Mouse (Mus musculus) retina, adult 2 months (tissue): ENCODE results near the gene Vapa.

ENCODE experiments used
- DNase-seq: peaks from one replicate; pipeline ENCODE4 v3.0.0-alpha.2; 2012; ENCODE audit warnings: low read depth, low spot score

The Vapa gene

DNA sequence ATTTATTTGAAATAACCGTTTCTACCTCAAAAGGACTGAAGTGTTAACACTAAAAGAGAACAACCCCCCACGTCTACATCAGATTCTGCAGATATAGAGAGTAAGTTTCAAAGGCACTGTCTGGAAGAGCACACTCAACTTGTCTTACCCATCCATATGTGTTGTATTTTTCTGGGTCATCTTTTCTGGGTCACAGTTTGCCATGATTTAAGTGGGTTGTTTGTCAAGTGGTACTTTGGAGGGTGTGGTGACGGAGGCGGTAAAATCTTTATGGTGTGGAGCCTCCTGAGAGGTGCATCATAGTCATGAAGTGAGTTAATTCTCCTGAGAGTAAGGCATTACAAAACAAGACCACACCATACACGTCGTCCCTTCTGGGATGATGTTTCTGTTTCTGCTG, 12.2 kb upstream of the Vapa start:
- no peak for DNase-seq

DNA sequence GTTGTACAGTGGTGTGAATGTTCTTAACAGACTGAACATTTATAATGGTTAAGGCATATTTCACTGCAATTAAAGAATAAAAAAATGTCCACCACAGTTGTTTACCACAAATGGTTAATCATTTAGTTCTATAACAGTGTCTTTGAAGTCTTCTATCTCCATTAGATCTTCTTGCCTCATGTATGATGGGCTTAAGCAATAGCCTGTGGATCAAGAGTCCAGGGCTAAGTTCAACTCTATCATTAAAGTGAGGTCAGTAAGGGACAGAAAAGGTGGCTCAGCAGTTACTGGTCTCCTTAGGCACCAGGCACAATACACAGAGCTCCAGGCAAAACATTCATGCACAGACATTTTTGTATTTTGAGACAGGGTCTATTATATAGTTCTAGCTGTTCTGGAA, 9.8 kb upstream of the Vapa start:
- no peak for DNase-seq

- no peak for DNase-seq
Measured at GRCm38 (mm10) chr17:65618431-65618830, 5.1 kb upstream of the Vapa start.

GRCm38 (mm10) chr17:65615678-65616077, 2.3 kb upstream of the Vapa start:
- DNase-seq = no peak

DNA sequence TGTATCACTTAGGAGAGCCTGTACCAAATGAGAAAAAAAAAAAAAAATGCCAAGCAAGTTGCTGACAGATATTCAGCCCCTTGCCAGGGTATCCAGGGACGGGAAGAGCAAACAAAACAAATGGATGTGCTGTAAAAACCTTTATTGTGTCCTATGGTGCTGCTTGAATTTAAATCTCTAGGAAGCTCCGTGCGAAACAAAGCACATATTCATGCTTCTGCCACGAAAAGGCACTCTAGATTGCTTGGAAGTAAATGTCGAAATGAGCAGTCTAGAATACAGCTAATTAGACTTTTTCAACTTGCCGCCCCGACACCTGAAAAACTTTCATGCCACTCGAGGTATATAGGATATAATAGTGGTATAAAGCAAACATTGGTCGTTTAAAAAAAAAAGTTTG, 1.1 kb upstream of the Vapa start:
- DNase-seq = no peak

- DNase-seq = no peak
Measured at GRCm38 (mm10) chr17:65613142-65613462, 253 bp downstream of the Vapa start.

DNA sequence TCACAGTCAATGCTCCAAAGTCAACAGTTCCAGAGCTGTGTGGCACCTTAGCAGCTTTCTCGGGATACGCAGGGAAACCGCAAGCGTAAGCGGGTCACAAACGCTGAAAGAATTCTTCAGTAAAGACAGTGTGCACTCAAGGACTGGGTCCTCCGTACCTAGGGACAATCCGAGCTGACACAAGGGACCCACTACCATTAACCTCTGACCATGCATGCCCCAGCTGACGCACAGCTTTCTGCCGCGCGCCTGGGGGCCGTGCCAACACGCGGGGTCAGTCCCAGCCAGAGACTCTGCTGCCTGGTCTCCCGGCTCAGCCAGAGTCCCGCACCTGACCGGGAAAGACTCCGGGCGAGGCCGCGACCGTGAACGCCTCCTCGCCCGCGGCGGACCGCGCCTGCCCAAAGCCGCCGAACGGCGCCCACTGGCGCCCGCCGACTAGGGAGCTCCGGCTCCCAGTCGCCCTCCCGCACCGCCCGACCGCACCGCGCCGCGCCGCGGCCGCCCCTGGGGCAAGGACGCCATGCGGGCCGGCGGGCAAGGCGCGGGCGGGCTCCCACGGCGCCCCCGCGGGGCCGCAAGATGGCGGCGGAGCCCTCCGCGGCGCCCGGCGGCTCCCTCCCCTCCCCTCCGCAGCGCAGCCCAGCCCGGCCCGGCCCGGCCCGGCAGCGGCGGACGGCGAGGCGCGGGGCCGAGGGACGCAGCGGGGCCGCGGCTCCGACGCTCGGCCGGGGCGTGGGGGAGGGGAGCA, 789 bp downstream of the Vapa start:
- no peak for DNase-seq

- DNase-seq = no peak
Measured at GRCm38 (mm10) chr17:65611721-65612120, 1.6 kb downstream of the Vapa start.

- DNase-seq = no peak
Measured at GRCm38 (mm10) chr17:65608743-65609142, 4.6 kb downstream of the Vapa start.

DNA sequence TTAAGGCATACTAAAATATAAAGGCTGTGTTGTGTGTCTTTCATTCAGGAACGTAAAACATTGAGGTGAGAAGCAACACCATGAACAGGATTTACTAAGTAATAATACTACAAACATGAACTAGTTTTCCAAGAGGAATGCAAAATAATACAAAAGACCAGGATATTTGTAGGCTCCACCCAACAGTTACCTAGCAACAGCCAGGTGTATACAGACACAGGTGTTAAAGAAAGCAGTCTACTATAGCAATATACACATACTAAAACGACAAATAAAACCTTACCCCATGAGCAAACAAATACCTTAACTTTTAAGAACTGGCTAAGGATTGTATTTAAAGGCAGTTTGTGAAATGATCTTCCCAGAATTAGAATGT, 5.1 kb downstream of the Vapa start:
- no peak for DNase-seq

DNA sequence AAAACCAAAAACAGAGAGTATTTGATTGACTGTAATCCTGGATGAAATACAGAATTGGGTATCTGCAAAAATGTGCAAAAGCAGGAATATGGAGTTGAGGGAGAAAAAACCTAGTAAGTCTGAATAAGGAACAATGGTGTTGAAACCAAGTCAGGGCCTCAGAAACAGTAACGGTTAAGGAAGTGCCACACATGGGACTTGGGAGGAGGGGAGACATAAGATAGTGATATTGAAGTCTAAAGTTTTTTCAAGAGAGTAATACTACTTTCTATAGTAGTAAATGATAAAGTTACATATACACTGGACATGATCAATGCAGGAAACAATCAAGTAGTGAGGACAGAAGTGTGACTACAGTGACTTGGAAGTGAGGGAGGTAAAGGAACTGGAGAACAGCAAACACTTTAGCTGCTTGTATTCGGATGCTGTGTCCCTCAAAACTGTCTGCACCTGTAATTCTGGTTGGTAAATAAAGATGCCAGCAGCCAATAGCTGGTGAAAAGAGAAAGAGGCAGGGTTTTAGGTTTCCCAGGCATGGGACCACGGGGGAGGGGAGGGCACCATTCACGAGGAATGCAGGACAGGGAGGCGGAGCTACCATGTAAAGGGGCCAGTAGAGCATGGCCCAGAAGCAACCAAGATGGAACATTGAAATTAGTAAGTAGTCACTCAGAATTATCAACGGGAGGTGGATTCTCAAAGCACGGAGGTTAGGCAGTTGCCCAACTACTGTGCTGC, 5.6 kb downstream of the Vapa start:
- no peak for DNase-seq

GRCm38 (mm10) chr17:65606014-65606413, 7.3 kb downstream of the Vapa start:
- no peak for DNase-seq

DNA sequence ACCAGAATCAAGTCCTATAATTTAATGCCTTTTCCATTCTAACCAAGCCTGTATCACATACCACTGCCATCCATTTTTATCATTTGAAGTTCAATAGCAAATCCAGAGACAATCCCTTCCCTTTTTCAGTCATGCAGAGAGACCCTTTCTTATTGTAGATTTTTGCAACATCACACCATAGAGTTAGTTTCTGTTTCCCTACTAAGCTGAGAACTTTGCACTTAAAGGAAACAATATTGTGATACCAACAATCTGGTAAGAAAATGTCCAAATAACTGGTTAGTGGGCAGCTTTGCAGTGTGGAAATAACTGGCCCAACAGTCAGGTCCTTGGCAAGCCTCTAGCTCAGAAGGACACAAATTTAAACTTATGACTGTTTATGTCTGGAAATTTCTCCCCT, 8.5 kb downstream of the Vapa start:
- no peak for DNase-seq

DNA sequence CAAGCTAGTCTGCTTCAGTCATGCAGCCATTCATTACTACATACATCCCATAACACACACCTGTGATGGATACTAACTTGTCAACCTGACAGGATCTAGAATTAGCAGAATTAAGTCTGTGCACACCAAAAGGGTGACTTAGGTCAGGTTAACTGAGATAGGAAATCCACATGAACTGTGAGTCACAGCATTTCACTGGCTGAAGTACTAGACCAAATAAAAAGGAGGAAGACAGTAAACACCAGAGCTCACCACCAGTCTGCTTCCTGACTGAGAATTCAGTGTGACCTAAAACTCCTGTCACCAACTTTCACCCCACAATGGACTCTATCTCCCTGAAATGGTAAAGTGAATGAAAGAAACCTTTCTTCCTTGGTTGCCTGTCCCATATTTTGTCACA, 9.0 kb downstream of the Vapa start:
- DNase-seq = no peak

DNA sequence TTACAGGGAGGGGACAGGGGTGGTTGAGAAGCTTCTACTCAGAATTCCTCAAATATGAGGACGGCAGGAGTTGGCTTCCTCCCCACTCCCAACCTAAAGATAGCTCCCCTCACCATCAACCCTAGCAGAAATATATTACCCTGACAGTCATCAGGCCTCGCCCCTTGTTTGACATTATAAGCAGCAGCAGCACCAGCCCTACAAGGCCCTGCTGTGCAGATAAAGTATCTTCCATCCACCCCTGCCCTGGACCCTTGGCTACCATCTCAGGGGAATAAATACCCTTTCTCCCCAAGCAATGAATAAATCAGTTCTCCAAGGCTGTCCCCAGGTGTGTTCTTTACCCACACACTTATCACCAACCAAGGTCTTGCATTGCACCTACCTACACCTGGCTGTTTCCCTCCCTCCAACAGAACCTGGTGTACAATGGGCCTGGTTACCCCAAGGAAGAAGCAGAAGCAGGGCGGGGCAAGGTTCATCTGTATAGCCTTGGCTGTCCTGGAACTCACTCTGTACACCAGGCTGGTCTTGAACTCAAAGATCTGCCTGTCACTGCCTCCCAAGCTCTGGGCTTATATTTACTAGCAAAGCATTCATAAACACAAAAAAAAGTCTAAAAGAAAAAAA, 15.4 kb downstream of the Vapa start:
- DNase-seq = no peak

GRCm38 (mm10) chr17:65594687-65595086, 18.7 kb downstream of the Vapa start:
- no peak for DNase-seq

DNA sequence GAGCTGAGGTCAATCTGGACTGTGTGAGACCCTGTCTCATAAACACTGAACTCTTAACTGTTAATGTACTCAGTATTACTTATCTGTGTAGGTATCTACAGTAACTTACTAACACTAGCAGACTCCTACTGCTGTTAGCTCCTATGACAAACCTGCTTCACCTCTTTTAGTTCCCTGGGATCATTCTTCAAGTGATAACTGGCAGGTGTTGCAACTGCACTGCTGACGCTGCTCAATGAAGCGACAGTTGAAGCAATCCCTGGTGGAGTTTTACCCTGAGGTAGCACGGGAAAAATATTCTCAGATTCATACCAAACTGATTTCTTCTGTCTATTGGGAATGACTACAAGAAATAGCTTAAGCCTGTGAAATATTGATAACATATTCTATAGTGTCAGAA, 26.5 kb downstream of the Vapa start:
- DNase-seq = no peak

DNA sequence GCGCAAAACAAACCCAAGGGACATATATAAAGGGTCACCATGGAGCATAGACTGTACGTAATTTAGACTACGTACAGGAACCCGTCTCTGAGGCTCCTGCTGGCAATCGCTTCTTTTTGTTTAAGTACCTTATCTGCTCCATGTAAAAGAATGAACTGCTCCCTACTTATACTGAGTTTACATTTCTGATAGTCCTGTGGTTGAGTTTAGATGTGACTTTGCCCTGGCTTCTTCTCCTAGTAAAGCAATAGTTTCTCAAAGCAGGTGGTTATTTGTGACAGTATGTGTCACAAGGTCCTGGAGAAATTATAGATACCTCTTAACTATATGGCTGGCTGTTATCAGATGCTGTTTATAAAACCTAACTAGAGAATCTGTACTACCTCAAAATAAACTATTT, 31.9 kb downstream of the Vapa start:
- DNase-seq = no peak

- DNase-seq = no peak
Measured at GRCm38 (mm10) chr17:65579766-65580165, 33.6 kb downstream of the Vapa start.

GRCm38 (mm10) chr17:65575339-65575738, 38.0 kb downstream of the Vapa start:
- DNase-seq = peak; percentile 16

DNA sequence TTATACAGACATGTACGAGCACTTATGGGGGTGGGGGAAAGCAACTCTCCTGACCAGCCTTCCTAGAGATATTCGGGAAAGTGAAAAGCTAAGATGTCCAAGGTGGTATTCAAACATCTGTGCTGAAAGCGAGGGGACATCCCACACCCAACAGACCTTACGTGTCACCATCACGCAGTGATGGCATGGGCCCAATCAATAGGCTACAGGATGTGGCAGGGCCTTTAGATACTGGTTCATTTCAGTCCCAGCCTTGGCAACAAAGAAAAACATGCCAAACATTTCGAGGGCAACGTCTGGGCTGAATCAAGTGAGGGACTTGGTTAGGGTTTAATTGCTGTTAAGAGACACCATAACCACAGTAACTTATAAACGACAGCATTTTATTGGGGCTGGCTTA, 38.5 kb downstream of the Vapa start:
- DNase-seq = no peak

- no peak for DNase-seq
Measured at GRCm38 (mm10) chr17:65571866-65572265, 41.5 kb downstream of the Vapa start.

DNA sequence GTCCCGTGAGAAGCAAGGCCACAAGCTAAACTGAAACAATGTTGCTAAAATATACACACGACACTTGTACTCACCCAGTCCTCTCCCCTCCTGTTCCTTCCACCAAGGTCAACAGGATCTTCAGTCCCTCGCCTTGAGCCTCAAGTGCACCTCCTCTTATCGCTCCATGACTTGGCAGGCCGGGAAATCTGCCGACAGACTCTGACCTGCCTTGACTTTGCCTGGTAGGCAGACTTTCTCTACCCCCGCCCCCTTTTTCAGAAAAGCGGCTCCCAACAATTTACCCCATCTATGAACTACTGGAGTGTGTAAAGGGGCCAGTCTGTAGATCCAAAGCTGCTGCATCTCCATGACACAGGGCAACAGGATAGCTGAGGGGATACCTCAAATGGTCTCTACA, 41.9 kb downstream of the Vapa start:
- no peak for DNase-seq
